Mouse (Mus musculus) cerebellum, adult 2 months (tissue): ENCODE results near the gene Rnf220. TPM values are rescaled to one million over a fixed set of nuclear protein-coding genes. Genes with fewer than 3 reads are reported as not detected.

ENCODE experiments used
- DNase-seq, 2 experiments: peaks; one replicate each; pipeline ENCODE4 v3.0.0; 2021
- H3K27ac ChIP-seq: fragments of 200-500 bp; 2 replicates; pipeline ENCODE4 v1.5.1; 2012; ENCODE audit warnings: low read length, control low read depth, inconsistent platforms; ENCODE audit not compliant: insufficient read depth
- H3K27me3 ChIP-seq: fragments of 200-500 bp; 2 replicates; pipeline ENCODE4 v1.6.1; 2012; ENCODE audit warnings: inconsistent platforms, mild to moderate bottlenecking, low read length, moderate library complexity; ENCODE audit not compliant: control insufficient read depth, insufficient read depth
- H3K4me1 ChIP-seq: fragments of 200-500 bp; 2 replicates; pipeline ENCODE4 v1.6.1; 2011; ENCODE audit warnings: low read length; ENCODE audit not compliant: control insufficient read depth, insufficient read depth
- H3K4me3 ChIP-seq: fragments of 200-500 bp; replicated peaks from 2 replicates; pipeline ENCODE3; 2011; ENCODE audit warnings: mild to moderate bottlenecking, low read depth, low read length, control low read depth; ENCODE audit not compliant: insufficient read depth
- CTCF ChIP-seq: fragments of 200-500 bp; IDR thresholded peaks from 2 replicates; pipeline ENCODE4 v1.5.1; 2011; ENCODE audit warnings: low read depth, mild to moderate bottlenecking, control low read depth, low read length, moderate library complexity, borderline replicate concordance; ENCODE audit not compliant: insufficient read depth
- POLR2A ChIP-seq: fragments of 200-500 bp; IDR thresholded peaks from 2 replicates; pipeline ENCODE4 v1.6.1; 2011; ENCODE audit warnings: low read length, control low read depth, borderline replicate concordance; ENCODE audit not compliant: insufficient read depth
- WGBS: fragments of 180-500 bp; shearing (Covaris S2); methylation state at CpG from one replicate; pipeline ENCODE4 v1.1.7; 2018; 5-methylcytosine and 5-hydroxymethylcytosine counted together
- polyA plus RNA-seq: library from polyadenylated mRNA; depleted of rRNA; stranded (reverse); fragments of >200 nt; gene quantifications from 2 replicates; pipeline ENCODE4 v1.2.3, GENCODE M21; 2012

Rnf220 gene
- polyA plus RNA-seq, 1 experiment: 183 TPM

DNA sequence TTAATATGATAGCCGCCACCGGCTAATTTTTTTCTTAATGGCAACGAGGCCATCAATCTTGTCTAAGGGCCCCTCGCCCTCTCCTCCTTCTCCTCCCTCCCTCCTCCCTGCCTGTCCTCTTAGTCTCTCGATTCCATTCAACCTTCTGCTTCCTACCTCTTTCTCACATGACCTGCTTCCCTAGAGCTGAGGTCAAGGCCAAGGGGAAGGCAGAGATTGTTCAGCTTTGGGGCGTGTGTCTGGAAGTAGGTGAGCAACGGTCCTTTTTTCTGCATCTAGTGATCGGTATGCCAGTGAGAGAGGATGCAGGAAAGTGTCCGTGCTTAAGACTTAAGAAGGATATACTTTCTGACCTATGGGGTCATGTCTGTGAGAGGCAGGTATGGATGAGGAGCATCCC, 199.0 kb downstream of the Rnf220 start:
- Histone ChIP-seq H3K27me3 (no peaks in the 10 kb centered on the region), H3K4me1 (no peaks in the 10 kb centered on the region), H3K27ac (no peak overlapping the region), H3K4me3 (no peak overlapping the region)
- WGBS: 86% methylated on average over 9 of the region's 9 CpGs
- TF ChIP-seq POLR2A (no peak), CTCF (no peak)
- DNase-seq: no peak

DNA sequence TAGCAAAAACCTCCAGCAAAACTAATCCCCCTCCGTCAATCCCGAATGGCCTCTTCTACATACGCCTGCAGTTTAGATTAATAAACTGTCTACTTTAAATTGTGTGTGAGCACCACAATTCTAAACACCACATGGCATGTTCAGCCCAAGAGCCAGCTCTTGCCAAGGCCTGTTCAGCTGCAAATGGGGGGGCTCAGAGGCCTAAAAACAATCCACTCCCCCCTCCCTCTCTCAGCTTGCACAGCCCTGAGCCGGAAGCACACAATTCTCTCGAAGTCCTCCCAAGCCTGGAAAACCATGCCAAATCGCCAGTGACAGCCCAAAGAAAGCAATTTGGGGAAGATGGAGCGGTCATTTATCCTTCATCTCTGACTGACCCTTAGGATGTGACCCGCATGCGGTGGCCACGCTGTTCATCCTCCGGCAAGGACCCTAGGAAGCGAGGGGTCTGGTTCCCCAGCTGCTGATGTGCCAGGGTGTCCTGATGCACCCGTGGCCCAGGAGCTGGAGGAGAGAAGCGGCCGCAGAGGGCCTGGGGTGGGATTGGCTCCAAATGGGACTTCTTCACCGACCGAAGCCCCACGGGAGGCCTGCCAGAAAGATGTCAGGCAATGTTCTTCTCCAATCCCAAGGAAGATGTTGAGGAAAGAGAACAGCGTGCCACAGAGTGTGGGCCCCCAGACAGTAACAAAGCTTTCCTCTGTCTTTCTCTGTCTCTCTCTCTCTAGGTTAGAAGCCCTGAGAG, 199.8 kb downstream of the Rnf220 start:
- TF ChIP-seq CTCF: no peak
- no peak for TF ChIP-seq POLR2A
- no peak overlapping the region for H3K4me3 ChIP-seq

DNA sequence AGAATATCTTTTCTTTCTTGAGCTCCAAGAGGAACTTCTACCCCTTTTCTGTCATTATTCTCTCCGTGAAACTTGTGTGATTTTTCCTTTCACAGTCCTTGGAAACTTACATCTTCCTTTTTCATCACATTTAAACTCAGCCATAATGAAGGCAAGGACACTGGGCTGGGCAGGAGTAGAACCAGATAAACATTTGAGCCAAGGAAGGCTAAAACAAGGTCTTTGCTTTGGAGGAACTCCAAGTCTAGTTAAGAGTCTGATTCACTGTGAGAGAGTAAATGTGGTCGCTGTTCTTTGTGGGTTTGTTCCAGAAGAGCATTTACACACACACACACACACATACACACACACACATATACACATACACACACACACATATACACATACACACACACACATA, 205.2 kb downstream of the Rnf220 start:
- TF ChIP-seq POLR2A (no peak), CTCF (no peak)
- no peak overlapping the region for H3K27ac ChIP-seq
- WGBS: 81% methylated on average over 2 of the region's 2 CpGs

More for the DNA sequence above, 199.8 kb downstream of the Rnf220 start:
- H3K27me3 ChIP-seq: no peaks in the 10 kb centered on the region
- H3K4me1 ChIP-seq: no peaks in the 10 kb centered on the region
- DNase-seq: no peak
- no peak overlapping the region for H3K27ac ChIP-seq
- WGBS: 45% methylated on average over 19 of the region's 19 CpGs

DNA sequence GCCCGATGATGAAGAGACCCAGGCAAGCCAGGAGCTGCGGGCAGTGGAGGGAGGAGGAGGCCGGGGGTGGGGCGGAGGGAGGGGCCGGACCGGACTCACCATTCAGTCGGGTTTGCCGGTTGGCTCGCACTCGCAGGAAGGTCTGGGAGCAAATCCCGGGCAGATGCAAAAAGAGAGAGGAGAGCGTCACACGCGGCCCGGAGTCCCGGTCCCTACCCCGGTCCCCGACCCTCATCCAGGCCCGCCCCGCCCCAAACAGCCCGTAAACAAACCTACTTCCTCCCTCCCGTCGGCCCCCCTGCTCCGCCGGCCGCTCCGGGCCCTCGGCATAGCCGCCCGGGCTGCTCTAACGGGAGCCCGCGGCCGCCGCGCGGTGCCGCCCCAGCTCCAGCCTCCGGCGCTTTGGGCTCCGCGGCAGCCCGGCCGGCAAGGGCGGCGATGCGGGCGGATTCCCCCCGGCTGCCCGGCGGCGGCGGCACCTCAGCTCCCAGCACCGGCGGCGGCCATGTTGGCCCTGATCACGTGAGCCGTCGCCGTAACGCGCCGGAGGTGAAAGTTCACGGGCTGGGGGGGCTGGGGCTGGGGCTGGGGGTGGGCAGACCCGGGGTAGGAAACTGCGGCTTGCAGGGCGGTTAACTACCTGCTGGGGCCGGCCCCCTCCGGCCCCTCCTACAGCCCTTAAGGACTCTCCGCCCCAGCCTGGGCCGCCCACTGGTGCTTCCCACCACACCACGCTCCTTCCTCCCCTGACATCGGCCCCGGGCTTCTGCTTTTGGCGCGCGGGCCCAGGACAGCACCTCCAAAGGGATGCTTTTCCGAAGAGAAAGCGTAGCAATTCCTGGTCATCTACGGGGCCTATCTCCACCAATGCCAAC, 207.7 kb downstream of the Rnf220 start:
- Histone ChIP-seq H3K27me3 (no peaks in the 10 kb centered on the region), H3K4me3 (peak overlapping the region; percentile 60), H3K4me1 (peaks cover 2% of the 10 kb centered on the region; the same call in 1 of the 2 replicates), H3K27ac (peak overlapping the region; percentile 88)
- WGBS: under 1% methylated on average over 75 of the region's 80 CpGs
- TF ChIP-seq CTCF: no peak
- peak; percentile 34; the same call in 1 of the 2 replicates for TF ChIP-seq POLR2A
- peak; percentile 78 to 85 for DNase-seq

More for the DNA sequence above, 205.2 kb downstream of the Rnf220 start:
- DNase-seq: no peak
- Histone ChIP-seq H3K4me3 (no peak overlapping the region), H3K27me3 (no peaks in the 10 kb centered on the region), H3K4me1 (no peaks in the 10 kb centered on the region; the same call in 1 of the 2 replicates)

DNA sequence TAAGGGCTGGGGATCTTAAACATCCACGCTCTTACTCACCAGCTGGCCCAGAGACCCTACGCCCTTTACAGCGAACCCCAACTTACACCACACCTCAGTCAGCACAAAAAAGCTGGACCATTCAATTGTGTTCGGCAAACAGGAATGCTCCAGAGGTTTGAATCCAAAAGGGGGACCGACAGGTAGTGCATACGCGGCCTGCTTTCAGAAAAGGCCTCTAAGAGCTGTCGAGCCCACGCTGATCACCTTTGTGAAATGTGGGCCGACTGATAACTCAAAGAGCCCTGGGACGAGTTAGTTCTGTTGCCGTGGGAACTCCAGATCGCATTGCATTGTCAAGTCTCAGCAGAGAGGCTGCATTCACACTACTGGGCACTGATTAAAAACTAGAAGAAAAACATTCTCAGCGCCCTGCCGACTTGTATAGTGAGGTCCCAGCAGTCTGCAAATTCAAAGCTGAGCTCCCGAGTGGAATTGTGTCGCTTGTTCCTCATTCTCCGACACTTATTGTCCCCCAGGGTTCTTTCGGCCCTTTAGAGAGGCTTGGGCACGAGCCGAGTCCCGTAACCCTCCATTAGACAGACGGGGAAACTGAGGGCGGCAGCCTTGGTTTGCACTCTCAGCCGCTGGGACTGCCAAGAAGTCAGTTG, 208.4 kb downstream of the Rnf220 start:
- TF ChIP-seq CTCF (no peak), POLR2A (no peak)
- DNase-seq: no peak
- 15% methylated on average over 25 of the region's 25 CpGs for WGBS

DNA sequence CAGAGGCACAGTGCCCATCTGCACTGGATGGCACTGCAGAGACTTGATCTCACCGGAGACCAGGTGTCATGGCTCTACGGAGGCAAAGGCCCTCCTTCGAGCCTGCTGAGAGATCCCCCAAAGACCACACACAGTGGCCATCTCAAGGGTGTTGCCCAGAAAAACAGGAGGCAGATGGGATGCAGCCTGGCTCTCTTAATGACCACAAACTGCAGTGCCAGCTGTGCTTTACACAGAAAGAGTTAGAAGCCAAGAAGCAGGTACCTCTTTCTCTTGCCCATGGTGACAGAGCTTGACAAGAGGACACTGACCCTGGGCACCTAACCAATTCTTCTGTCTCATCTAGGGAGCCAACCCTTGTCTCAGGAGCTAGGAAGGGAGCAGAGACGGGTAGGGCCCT, 212.5 kb downstream of the Rnf220 start:
- peaks cover 10% of the 10 kb centered on the region; the same call in 1 of the 2 replicates for H3K4me1 ChIP-seq
- no peak for DNase-seq
- 29% methylated on average over 4 of the region's 4 CpGs for WGBS
- TF ChIP-seq POLR2A (no peak), CTCF (no peak)
- no peak overlapping the region for H3K4me3 ChIP-seq
- no peaks in the 10 kb centered on the region for H3K27me3 ChIP-seq
- no peak overlapping the region for H3K27ac ChIP-seq

More for the DNA sequence above, 208.4 kb downstream of the Rnf220 start:
- H3K4me3 ChIP-seq: peak overlapping the region; percentile 60
- H3K27ac ChIP-seq: 0 out of 2 replicates have a peak overlapping the region, but pooled peaks have one; percentile 19
- H3K27me3 ChIP-seq: no peaks in the 10 kb centered on the region
- H3K4me1 ChIP-seq: peaks cover 4% of the 10 kb centered on the region; the same call in 1 of the 2 replicates
